17 mouse cellular contexts compared by ENCODE assay signal in genomic region chr5:9128566-9128965, GRCm38 (mm10). TPM values are rescaled to one million over a fixed set of nuclear protein-coding genes. Genes with fewer than 3 reads are reported as not detected.
A peak's percentile ranks its signal among the peaks of the same experiment; 100 is the strongest.
DNase-seq lines count a peak whose midpoint lies in the region; ATAC-seq and TF ChIP-seq lines count a peak whose summit lies in the region.
"Had no signal": no experiment of that assay in that cellular context is flagged by ENCODE, and none has a peak within 500 bp of the region (broad histone marks: within the 10 kb centered on the region; RNA-seq: fewer than 3 reads in every experiment).

No protein-coding gene starts in this region.

- no peaks in the 10 kb centered on the region for H3K9me3 ChIP-seq in lung, postnatal 0 days (ENCODE audit: low read length)
- no peaks in the 10 kb centered on the region for H3K9me3 ChIP-seq in hindbrain, embryonic 14.5 days (ENCODE audit: control insufficient read depth, low read length)
- H3K9me3 ChIP-seq in kidney, embryonic 16.5 days (ENCODE audit: low read length) = no peaks in the 10 kb centered on the region
- H3K9me3 ChIP-seq: forebrain, embryonic 13.5 days; heart, embryonic 12.5 days; liver, embryonic 13.5 days had no signal

- H3K9ac ChIP-seq in lung, postnatal 0 days (replicated peaks; ENCODE audit: low read depth) = no peak overlapping the region
- no peak overlapping the region for H3K9ac ChIP-seq in hindbrain, embryonic 14.5 days
- no peak overlapping the region for H3K9ac ChIP-seq in kidney, embryonic 16.5 days (replicated peaks; ENCODE audit: low read length)
- H3K9ac ChIP-seq: forebrain, embryonic 13.5 days; heart, embryonic 12.5 days; liver, embryonic 13.5 days had no signal

- ATAC-seq in lung, postnatal 0 days = 0 out of 2 replicates have a peak, but pooled peaks have one; percentile 18
- ATAC-seq in hindbrain, embryonic 14.5 days (ENCODE audit: low FRiP score) = no peak
- ATAC-seq in kidney, embryonic 16.5 days (ENCODE audit: low FRiP score, low TSS enrichment) = no peak
- ATAC-seq: forebrain, embryonic 13.5 days had no signal

- 78% methylated on average over 12 of the region's 12 CpGs for WGBS in lung, postnatal 0 days
- 96% methylated on average over 12 of the region's 12 CpGs for WGBS in hindbrain, embryonic 14.5 days
- 89% methylated on average over 12 of the region's 12 CpGs for WGBS in kidney, embryonic 16.5 days

- no peak overlapping the region for H3K27ac ChIP-seq in lung, postnatal 0 days (ENCODE audit: low read length)
- H3K27ac ChIP-seq in hindbrain, embryonic 14.5 days = no peak overlapping the region
- no peak overlapping the region for H3K27ac ChIP-seq in kidney, embryonic 16.5 days (ENCODE audit: low read length)
- H3K27ac ChIP-seq: forebrain, embryonic 13.5 days; liver, embryonic 13.5 days had no signal

- H3K4me2 ChIP-seq in lung, postnatal 0 days (replicated peaks; ENCODE audit: low read depth, low read length) = no peak overlapping the region
- H3K4me2 ChIP-seq in hindbrain, embryonic 14.5 days (replicated peaks) = no peak overlapping the region
- H3K4me2 ChIP-seq in kidney, embryonic 16.5 days (replicated peaks; ENCODE audit: low read depth, low read length) = no peak overlapping the region
- H3K4me2 ChIP-seq: forebrain, embryonic 13.5 days; heart, embryonic 12.5 days; liver, embryonic 13.5 days had no signal

- H3K36me3 ChIP-seq in lung, postnatal 0 days (ENCODE audit: insufficient read depth, low read length) = peaks cover 4% of the 10 kb centered on the region
- H3K36me3 ChIP-seq in hindbrain, embryonic 14.5 days (replicated peaks; ENCODE audit: control insufficient read depth, insufficient read depth) = peaks cover 72% of the 10 kb centered on the region
- H3K36me3 ChIP-seq in kidney, embryonic 16.5 days (ENCODE audit: insufficient read depth, low read length) = peaks cover 49% of the 10 kb centered on the region

- no peak for TF ChIP-seq CTCF in lung, postnatal 0 days (IDR thresholded peaks at IDR 0.05)

- H3K27me3 ChIP-seq in lung, postnatal 0 days (replicated peaks; ENCODE audit: insufficient read depth, low read length) = no peaks in the 10 kb centered on the region
- H3K27me3 ChIP-seq in hindbrain, embryonic 14.5 days (ENCODE audit: control insufficient read depth, insufficient read depth, low read length) = no peaks in the 10 kb centered on the region
- no peaks in the 10 kb centered on the region for H3K27me3 ChIP-seq in kidney, embryonic 16.5 days (ENCODE audit: insufficient read depth, low read length)
- H3K27me3 ChIP-seq: forebrain, embryonic 13.5 days; heart, embryonic 12.5 days; liver, embryonic 13.5 days had no signal

- no peak for DNase-seq in lung, postnatal 0 days (ENCODE audit: low spot score)
- no peak for DNase-seq in lung, adult 18-20 months
- DNase-seq in fat pad, adult 2 months (ENCODE audit: extremely low read depth, low read depth, low spot score) = peak; percentile 49
- DNase-seq in layer of hippocampus, adult 9-10 months (ENCODE audit: low spot score) = peak; percentile 27
- DNase-seq in right cerebral cortex, postnatal 36 days (ENCODE audit: low spot score in 2 of 2) = peak; percentile 32 to 54
- DNase-seq in hindbrain, embryonic 14.5 days (ENCODE audit: low spot score) = no peak
- DNase-seq: adrenal gland, postnatal 36 days; cerebellum, postnatal 10 days; embryo, embryonic 11 days; gastrocnemius, postnatal 10 days; kidney, postnatal 10 days; liver, embryonic 13.5 days; lung, postnatal 10 days; thymus, adult 18-20 months had no signal

- H3K4me3 ChIP-seq in lung, postnatal 0 days (ENCODE audit: low read depth, low read length) = no peak overlapping the region
- H3K4me3 ChIP-seq in hindbrain, embryonic 14.5 days (replicated peaks; ENCODE audit: low read length) = no peak overlapping the region
- no peak overlapping the region for H3K4me3 ChIP-seq in kidney, embryonic 16.5 days (ENCODE audit: low read length)
- H3K4me3 ChIP-seq: forebrain, embryonic 13.5 days; heart, embryonic 12.5 days; liver, embryonic 13.5 days had no signal

- H3K4me1 ChIP-seq in lung, postnatal 0 days (ENCODE audit: insufficient read depth, low read depth, low read length) = no peaks in the 10 kb centered on the region
- H3K4me1 ChIP-seq in hindbrain, embryonic 14.5 days (replicated peaks; ENCODE audit: control insufficient read depth, insufficient read depth, low read length) = no peaks in the 10 kb centered on the region
- no peaks in the 10 kb centered on the region for H3K4me1 ChIP-seq in kidney, embryonic 16.5 days (ENCODE audit: insufficient read depth, low read length)
- H3K4me1 ChIP-seq: forebrain, embryonic 13.5 days; heart, embryonic 12.5 days; liver, embryonic 13.5 days had no signal

- no peak for TF ChIP-seq EP300 in lung, postnatal 0 days (IDR thresholded peaks at IDR 0.05)

RNA-seq across cellular contexts. Expression of gene Tmem243, which starts 28.1 kb away (rescaled TPM):
- polyA plus RNA-seq in lung, postnatal 0 days (2015; fragmentation: Nextera tagmentation; extraction: Ambion mirVana) = 407 and 422 TPM in 2 replicates
- 13.1 and 14.1 TPM in 2 replicates for polyA plus RNA-seq in hindbrain, embryonic 14.5 days (2014; fragmentation: Nextera tagmentation; extraction: Ambion mirVana)
- polyA plus RNA-seq in kidney, embryonic 16.5 days (2015; fragmentation: Nextera tagmentation; extraction: Ambion mirVana) = 11.6 and 18.6 TPM in 2 replicates

RNA-seq across cellular contexts. Expression of gene Dmtf1, which starts 33.0 kb away (rescaled TPM):
- 33.3 and 37.7 TPM in 2 replicates for polyA plus RNA-seq in lung, postnatal 0 days (2015; fragmentation: Nextera tagmentation; extraction: Ambion mirVana)
- polyA plus RNA-seq in hindbrain, embryonic 14.5 days (2014; fragmentation: Nextera tagmentation; extraction: Ambion mirVana) = 65.3 and 66.4 TPM in 2 replicates
- polyA plus RNA-seq in kidney, embryonic 16.5 days (2015; fragmentation: Nextera tagmentation; extraction: Ambion mirVana) = 43.9 and 48.9 TPM in 2 replicates

Comparison
In these comparisons a context has a peak if more than half of its experiments do, and no peak if none do; other contexts are left out.
1. DNase-seq: peak in fat pad, adult 2 months (single experiment), layer of hippocampus, adult 9-10 months (single experiment) and right cerebral cortex, postnatal 36 days (2 of 2); none in lung, postnatal 0 days (single experiment), lung, adult 18-20 months (0 of 2) and hindbrain, embryonic 14.5 days (single experiment).
2. RNA of gene Tmem243, which starts 28.1 kb away (polyA plus RNA-seq): 407 to 422 TPM in lung, postnatal 0 days; 11.6 to 18.6 TPM in kidney, embryonic 16.5 days and 13.1 to 14.1 TPM in hindbrain, embryonic 14.5 days; every median in the first group is over 10 times any median in the second.